Mouse (Mus musculus) bone marrow macrophage, adult 2 months (primary cell): ENCODE measurements at regions not wholly inside any gene's neighbourhood (a gene's known extent, or its start where the extent isn't known, plus 50 kb on each side); places are given as distances from the start of the nearest gene placed in this dataset.

Experiments
- CTCF ChIP-seq: IDR thresholded peaks from 2 replicates; pipeline ENCODE4 v1.5.1; 2012; ENCODE audit warnings: low read depth, mild to moderate bottlenecking, low read length, moderate library complexity
- POLR2A ChIP-seq: IDR thresholded peaks from 2 replicates; pipeline ENCODE4 v1.6.1; 2012; ENCODE audit warnings: mild to moderate bottlenecking, low read depth, low read length, borderline replicate concordance

DNA sequence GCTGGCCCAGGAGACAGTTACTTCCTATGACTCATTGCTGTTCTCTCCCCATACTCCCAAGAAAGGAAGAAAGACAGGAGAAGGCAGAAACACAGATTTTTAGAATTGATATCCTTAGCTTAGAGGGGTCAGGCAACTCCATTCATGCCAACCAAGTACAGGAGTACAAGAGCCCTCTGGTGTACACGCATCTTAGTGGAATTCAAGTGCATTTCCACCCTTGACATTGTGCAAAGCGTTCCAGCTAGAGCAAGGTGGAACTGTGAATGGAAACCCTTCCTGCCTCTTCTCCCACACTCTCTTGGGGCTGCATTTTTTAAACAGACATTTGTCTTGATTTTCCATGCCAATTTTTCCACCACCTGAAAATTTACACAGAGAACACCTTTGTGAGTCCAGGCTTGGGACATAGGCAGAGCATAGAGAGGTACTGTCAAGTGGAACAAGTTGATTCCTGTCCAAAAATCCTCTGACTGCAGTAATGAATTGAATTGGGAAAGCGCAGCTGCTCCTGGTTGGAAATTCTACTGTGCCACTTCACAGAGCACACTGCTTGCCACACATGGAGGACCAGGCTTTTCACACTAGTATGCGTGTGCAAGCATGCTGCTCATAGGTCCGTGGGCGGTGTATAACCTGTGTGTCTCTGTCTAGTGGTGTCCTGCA lies 110.4 kb downstream of the Setd4 start:
- TF ChIP-seq POLR2A (no peak), CTCF (no peak)
